Mouse (Mus musculus) hindbrain, embryonic 16.5 days (tissue): Measurements from ENCODE around the gene Tnc. TPM values are rescaled to one million over a fixed set of nuclear protein-coding genes. Genes with fewer than 3 reads are reported as not detected.

ENCODE experiments used
- ATAC-seq: fragments of 200-750 bp; cut with Nextera tagmentation; 2 replicates; pipeline ENCODE4 v1.8.0; 2017; ENCODE audit warnings: moderate TSS enrichment, moderate library complexity
- H3K27ac ChIP-seq: fragments of 300-500 bp; sonication (generic); 2 replicates; pipeline ENCODE4 v1.5.1; 2014; ENCODE audit warnings: low read depth, mild to moderate bottlenecking, control low read depth, low read length, moderate library complexity
- H3K27me3 ChIP-seq: fragments of 300-500 bp; sonication (generic); replicated peaks from 2 replicates; pipeline ENCODE4 v1.6.1; 2014; ENCODE audit warnings: low read length; ENCODE audit not compliant: control insufficient read depth, insufficient read depth
- H3K36me3 ChIP-seq: fragments of 300-500 bp; sonication (generic); 2 replicates; pipeline ENCODE4 v1.6.1; 2014; ENCODE audit warnings: mild to moderate bottlenecking, low read length, moderate library complexity, mixed read lengths; ENCODE audit not compliant: control insufficient read depth, insufficient read depth
- H3K4me1 ChIP-seq: fragments of 300-500 bp; sonication (generic); 2 replicates; pipeline ENCODE4 v1.6.1; 2014; ENCODE audit warnings: low read depth, low read length; ENCODE audit not compliant: control insufficient read depth, insufficient read depth
- H3K4me2 ChIP-seq: fragments of 300-500 bp; sonication (generic); 2 replicates; pipeline ENCODE4 v1.6.1; 2014; ENCODE audit warnings: mild to moderate bottlenecking, low read length, control low read depth, moderate library complexity
- H3K4me3 ChIP-seq: fragments of 300-500 bp; sonication (generic); 2 replicates; pipeline ENCODE4 v1.5.1; 2014; ENCODE audit warnings: mild to moderate bottlenecking, low read length, control low read depth, moderate library complexity
- H3K9ac ChIP-seq: fragments of 300-500 bp; sonication (generic); 2 replicates; pipeline ENCODE4 v1.6.1; 2014; ENCODE audit warnings: low read depth, mild to moderate bottlenecking, control low read depth, low read length, moderate library complexity
- H3K9me3 ChIP-seq: fragments of 300-500 bp; sonication (generic); 2 replicates; pipeline ENCODE4 v1.6.1; 2014; ENCODE audit warnings: mild to moderate bottlenecking, low read length, moderate library complexity; ENCODE audit not compliant: control insufficient read depth
- WGBS: fragments of 180-500 bp; shearing (Covaris S2); extraction: QIAGEN DNeasy Blood & Tissue Kit; methylation state at CpG from one replicate; pipeline ENCODE4 v1.1.7; 2014; 5-methylcytosine and 5-hydroxymethylcytosine counted together
- polyA plus RNA-seq: library from polyadenylated mRNA; unstranded; fragments of >200 nt; fragmentation: Nextera tagmentation; extraction: Ambion mirVana; gene quantifications from 2 replicates; pipeline ENCODE4 v1.2.1, GENCODE M21; 2015

Tnc gene
- polyA plus RNA-seq = 53.3 and 76.9 TPM in 2 replicates

GRCm38 (mm10) chr4:64046831-64047493 is at the start of gene Tnc:
Tnc (minus strand) TSS chr4:64047015.
- Histone ChIP-seq H3K27me3 (0 out of 2 replicates have a peak, but pooled peaks cover 2% of the 10 kb centered on the region), H3K9ac (peak within 1 kb of the TSS; percentile 54), H3K36me3 (no peaks in the 10 kb centered on the region), H3K4me3 (peak within 1 kb of the TSS; percentile 43), H3K27ac (no peak within 1 kb of the TSS; the same call in 1 of the 2 replicates), H3K4me1 (peaks cover 10% of the 10 kb centered on the region), H3K4me2 (peak within 1 kb of the TSS; percentile 76), H3K9me3 (no peaks in the 10 kb centered on the region)
- peak; percentile 91 for ATAC-seq
- WGBS = under 1% methylated on average over 26 of the region's 26 CpGs

- H3K9me3 ChIP-seq = no peaks in the 10 kb centered on the region
- no peak overlapping the region for H3K4me3 ChIP-seq
- H3K9ac ChIP-seq = no peak overlapping the region
- H3K4me2 ChIP-seq = no peak overlapping the region
- no peak for ATAC-seq
- no peaks in the 10 kb centered on the region for H3K36me3 ChIP-seq
- no peaks in the 10 kb centered on the region for H3K27me3 ChIP-seq
- no peak overlapping the region for H3K27ac ChIP-seq
- 72% methylated on average over 5 of the region's 5 CpGs for WGBS
- no peaks in the 10 kb centered on the region for H3K4me1 ChIP-seq
Observed at GRCm38 (mm10) chr4:64094221-64094620, 47.4 kb upstream of the Tnc start.

GRCm38 (mm10) chr4:64092857-64093256 is 46.0 kb upstream of the Tnc start:
- WGBS = 84% methylated on average over 1 of the region's 1 CpGs
- Histone ChIP-seq H3K4me1 (no peaks in the 10 kb centered on the region), H3K9ac (no peak overlapping the region), H3K27ac (no peak overlapping the region), H3K4me2 (no peak overlapping the region), H3K4me3 (no peak overlapping the region), H3K36me3 (no peaks in the 10 kb centered on the region), H3K9me3 (no peaks in the 10 kb centered on the region), H3K27me3 (no peaks in the 10 kb centered on the region)
- ATAC-seq = no peak

- H3K4me1 ChIP-seq = no peaks in the 10 kb centered on the region
- H3K4me2 ChIP-seq = no peak overlapping the region
- H3K27ac ChIP-seq = no peak overlapping the region
- H3K4me3 ChIP-seq = no peak overlapping the region
- no peak overlapping the region for H3K9ac ChIP-seq
- WGBS = 79% methylated on average over 2 of the region's 2 CpGs
- H3K36me3 ChIP-seq = no peaks in the 10 kb centered on the region
- no peak for ATAC-seq
- H3K27me3 ChIP-seq = no peaks in the 10 kb centered on the region
- H3K9me3 ChIP-seq = no peaks in the 10 kb centered on the region
Observed at GRCm38 (mm10) chr4:64089378-64089777, 42.6 kb upstream of the Tnc start.

- Histone ChIP-seq H3K9ac (no peak overlapping the region), H3K4me1 (no peaks in the 10 kb centered on the region), H3K36me3 (no peaks in the 10 kb centered on the region), H3K9me3 (no peaks in the 10 kb centered on the region), H3K4me2 (no peak overlapping the region), H3K27me3 (no peaks in the 10 kb centered on the region), H3K27ac (no peak overlapping the region), H3K4me3 (no peak overlapping the region)
- ATAC-seq = no peak
- 97% methylated on average over 2 of the region's 2 CpGs for WGBS
Observed at GRCm38 (mm10) chr4:64087675-64088074, 40.9 kb upstream of the Tnc start.

GRCm38 (mm10) chr4:64085993-64086567 is 39.3 kb upstream of the Tnc start:
- Histone ChIP-seq H3K4me2 (no peak overlapping the region), H3K9me3 (no peaks in the 10 kb centered on the region), H3K4me1 (no peaks in the 10 kb centered on the region), H3K9ac (no peak overlapping the region), H3K27ac (no peak overlapping the region), H3K27me3 (no peaks in the 10 kb centered on the region), H3K36me3 (no peaks in the 10 kb centered on the region), H3K4me3 (no peak overlapping the region)
- no peak for ATAC-seq
- 91% methylated on average over 1 of the region's 1 CpGs for WGBS

GRCm38 (mm10) chr4:64083858-64084257 is 37.0 kb upstream of the Tnc start:
- no peaks in the 10 kb centered on the region for H3K36me3 ChIP-seq
- no peaks in the 10 kb centered on the region for H3K27me3 ChIP-seq
- H3K4me3 ChIP-seq = no peak overlapping the region
- no peak overlapping the region for H3K27ac ChIP-seq
- H3K4me2 ChIP-seq = no peak overlapping the region
- no peaks in the 10 kb centered on the region for H3K4me1 ChIP-seq
- ATAC-seq = no peak
- H3K9ac ChIP-seq = no peak overlapping the region
- 69% methylated on average over 5 of the region's 5 CpGs for WGBS
- H3K9me3 ChIP-seq = no peaks in the 10 kb centered on the region

GRCm38 (mm10) chr4:64078029-64078619 is 31.3 kb upstream of the Tnc start:
- no peak overlapping the region for H3K27ac ChIP-seq
- no peaks in the 10 kb centered on the region for H3K9me3 ChIP-seq
- WGBS = 94% methylated on average over 2 of the region's 2 CpGs
- H3K4me3 ChIP-seq = no peak overlapping the region
- no peak overlapping the region for H3K4me2 ChIP-seq
- H3K4me1 ChIP-seq = no peaks in the 10 kb centered on the region
- H3K27me3 ChIP-seq = no peaks in the 10 kb centered on the region
- ATAC-seq = no peak
- no peak overlapping the region for H3K9ac ChIP-seq
- no peaks in the 10 kb centered on the region for H3K36me3 ChIP-seq

GRCm38 (mm10) chr4:64076349-64077025 is 29.7 kb upstream of the Tnc start:
- no peaks in the 10 kb centered on the region for H3K9me3 ChIP-seq
- H3K4me1 ChIP-seq = no peaks in the 10 kb centered on the region
- H3K36me3 ChIP-seq = no peaks in the 10 kb centered on the region
- no peak overlapping the region for H3K4me3 ChIP-seq
- WGBS = 63% methylated on average over 6 of the region's 6 CpGs
- H3K4me2 ChIP-seq = no peak overlapping the region
- ATAC-seq = no peak
- no peak overlapping the region for H3K27ac ChIP-seq
- H3K27me3 ChIP-seq = no peaks in the 10 kb centered on the region
- H3K9ac ChIP-seq = no peak overlapping the region
